Mouse (Mus musculus) liver, embryonic 15.5 days (tissue): ENCODE measurements around the gene Acmsd. TPM values are rescaled to one million over a fixed set of nuclear protein-coding genes. Genes with fewer than 3 reads are reported as not detected.

ENCODE experiments used
- ATAC-seq: fragments of 200-750 bp; cut with Nextera tagmentation; 2 replicates; pipeline ENCODE4 v1.8.0; 2017; ENCODE audit warnings: moderate number of reproducible peaks, mild to moderate bottlenecking, moderate library complexity; ENCODE audit not compliant: insufficient read depth
- H3K27ac ChIP-seq: fragments of 300-500 bp; sonication (generic); replicated peaks from 2 replicates; pipeline ENCODE4 v1.5.1; 2015; ENCODE audit warnings: mild to moderate bottlenecking, inconsistent platforms
- H3K27me3 ChIP-seq: fragments of 300-500 bp; sonication (generic); 2 replicates; pipeline ENCODE4 v1.6.1; 2015; ENCODE audit warnings: mild to moderate bottlenecking, inconsistent platforms
- H3K36me3 ChIP-seq: fragments of 300-500 bp; sonication (generic); replicated peaks from 2 replicates; pipeline ENCODE4 v1.6.1; 2015; ENCODE audit warnings: moderate library complexity, mild to moderate bottlenecking, inconsistent platforms
- H3K4me1 ChIP-seq: fragments of 300-500 bp; sonication (generic); replicated peaks from 2 replicates; pipeline ENCODE4 v1.6.1; 2015; ENCODE audit warnings: inconsistent platforms
- H3K4me2 ChIP-seq: fragments of 300-500 bp; sonication (generic); 2 replicates; pipeline ENCODE4 v1.6.1; 2015; ENCODE audit warnings: moderate library complexity, mild to moderate bottlenecking, inconsistent platforms
- H3K4me3 ChIP-seq: fragments of 300-500 bp; sonication (generic); replicated peaks from 2 replicates; pipeline ENCODE4 v1.5.1; 2015; ENCODE audit warnings: mild to moderate bottlenecking, inconsistent platforms
- H3K9ac ChIP-seq: fragments of 300-500 bp; sonication (generic); 2 replicates; pipeline ENCODE4 v1.6.1; 2015; ENCODE audit warnings: moderate library complexity, mild to moderate bottlenecking, inconsistent platforms
- H3K9me3 ChIP-seq: fragments of 300-500 bp; sonication (generic); replicated peaks from 2 replicates; pipeline ENCODE4 v1.6.1; 2016; ENCODE audit warnings: inconsistent platforms
- WGBS: fragments of 180-500 bp; shearing (Covaris S2); methylation state at CpG from one replicate; pipeline ENCODE4 v1.1.7; 2015; ENCODE audit warnings: mixed read lengths; ENCODE audit not compliant: insufficient replicate concordance; 5-methylcytosine and 5-hydroxymethylcytosine counted together
- polyA plus RNA-seq: library from polyadenylated mRNA; unstranded; fragments of >200 nt; fragmentation: Nextera tagmentation; extraction: Ambion mirVana; gene quantifications from 2 replicates; pipeline ENCODE4 v1.2.1, GENCODE M21; 2015

Gene Acmsd
- polyA plus RNA-seq, 1 experiment from 2014 or later = 7.5 TPM

DNA sequence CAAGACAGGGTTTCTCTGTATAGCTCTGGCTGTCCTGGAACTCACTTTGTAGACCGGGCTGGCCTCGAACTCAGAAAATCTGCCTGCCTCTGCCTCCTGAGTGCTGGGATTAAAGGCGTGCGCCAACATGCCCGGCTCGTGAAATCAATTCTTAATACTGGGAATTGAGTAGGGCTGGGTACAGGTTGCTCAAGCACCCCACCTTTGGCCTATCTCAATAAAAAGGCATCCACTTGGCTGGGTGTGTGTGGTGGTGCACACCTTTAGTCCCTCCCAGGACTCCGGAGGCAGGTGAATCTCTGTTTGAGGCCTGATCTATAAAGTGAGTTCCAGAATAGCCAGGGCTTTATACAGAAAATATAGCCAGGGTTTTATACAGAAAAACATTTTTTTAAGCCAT, 79.5 kb downstream of the Acmsd start:
- no peak overlapping the region for H3K27ac ChIP-seq
- ATAC-seq = no peak
- 90% methylated on average over 7 of the region's 7 CpGs for WGBS

GRCm38 (mm10) chr1:127812929-127813328, 83.7 kb downstream of the Acmsd start:
- no peak overlapping the region for H3K4me3 ChIP-seq
- no peak overlapping the region for H3K9ac ChIP-seq
- no peak overlapping the region for H3K27ac ChIP-seq
- 65% methylated on average over 7 of the region's 7 CpGs for WGBS
- H3K4me2 ChIP-seq = no peak overlapping the region
- no peaks in the 10 kb centered on the region for H3K27me3 ChIP-seq
- H3K36me3 ChIP-seq = no peaks in the 10 kb centered on the region; the same call in 1 of the 2 replicates
- no peaks in the 10 kb centered on the region for H3K9me3 ChIP-seq
- ATAC-seq = no peak
- H3K4me1 ChIP-seq = no peaks in the 10 kb centered on the region

More for the DNA sequence above, 79.5 kb downstream of the Acmsd start:
- Histone ChIP-seq H3K4me1 (no peaks in the 10 kb centered on the region), H3K36me3 (peaks cover 30% of the 10 kb centered on the region), H3K4me3 (no peak overlapping the region), H3K4me2 (no peak overlapping the region), H3K9ac (no peak overlapping the region), H3K27me3 (no peaks in the 10 kb centered on the region), H3K9me3 (no peaks in the 10 kb centered on the region)

DNA sequence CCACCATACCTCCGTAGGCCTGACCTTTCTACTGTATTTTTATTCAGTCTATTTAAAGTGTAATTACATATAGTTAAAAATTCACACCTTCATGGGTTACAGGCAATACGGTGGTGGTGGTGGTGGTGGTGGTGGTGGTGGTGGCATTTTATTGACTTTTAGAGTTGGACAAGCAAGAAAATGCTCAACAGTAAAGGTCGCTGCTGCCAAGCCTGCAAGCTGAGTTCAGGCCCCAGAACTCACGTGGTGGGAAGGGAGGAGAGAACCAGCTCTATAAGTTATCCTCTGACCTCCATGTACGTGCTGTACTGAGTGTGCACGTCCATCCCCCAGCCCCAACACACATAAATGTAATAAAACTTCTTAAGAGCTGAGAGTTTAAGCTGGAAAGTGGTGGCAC, 87.2 kb downstream of the Acmsd start:
- Histone ChIP-seq H3K9me3 (no peaks in the 10 kb centered on the region), H3K4me1 (no peaks in the 10 kb centered on the region), H3K36me3 (no peaks in the 10 kb centered on the region), H3K4me3 (no peak overlapping the region), H3K4me2 (no peak overlapping the region), H3K27ac (no peak overlapping the region), H3K27me3 (no peaks in the 10 kb centered on the region), H3K9ac (no peak overlapping the region)
- 67% methylated on average over 6 of the region's 6 CpGs for WGBS
- ATAC-seq = no peak

Other genes with a start within 250 kb of the Acmsd start
- 0.21 and 0.26 TPM in 2 replicates for gene Tmem163, start 49.9 kb upstream of the Acmsd start, polyA plus RNA-seq
- 26.5 and 27.4 TPM in 2 replicates for gene Ccnt2, start 44.8 kb downstream of the Acmsd start, polyA plus RNA-seq
- 0.02 TPM in 1 of 2 replicates, not detected in the other for gene Map3k19, start 125.6 kb downstream of the Acmsd start, polyA plus RNA-seq
- 8.2 and 9.1 TPM in 2 replicates for gene Rab3gap1, start 139.4 kb downstream of the Acmsd start, polyA plus RNA-seq